Mouse (Mus musculus) MN1 (cell line): Measurements from ENCODE around the gene Pank3.

ENCODE experiments used
- DNase-seq: peaks from one replicate; pipeline ENCODE4 v3.0.0-alpha.2; 2016; ENCODE audit warnings: low spot score

The Pank3 gene

GRCm38 (mm10) chr11:35769188-35769745 lies at the start of gene Pank3:
Gene Pank3, plus strand, starts transcription at chr11:35769484.
- DNase-seq: peak; percentile 100

DNA sequence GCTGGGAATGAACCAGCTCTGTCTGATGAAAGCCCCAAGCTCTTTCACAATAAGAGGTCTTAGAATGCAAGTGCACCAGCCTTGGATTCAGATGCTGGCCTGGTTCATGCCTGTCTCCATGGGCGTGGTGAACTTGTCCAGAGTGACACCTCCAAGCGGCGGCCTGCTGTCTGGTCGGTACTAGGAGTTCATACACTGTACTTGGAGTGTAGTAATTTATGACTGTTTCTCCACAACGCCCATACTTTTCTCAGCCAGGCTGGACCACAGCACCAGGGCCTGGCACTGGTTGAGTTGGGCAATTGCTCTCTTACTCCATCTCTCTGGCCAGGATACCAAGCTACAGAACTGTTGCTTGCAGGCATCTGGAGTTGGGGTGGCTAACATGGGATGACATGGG lies 45.4 kb upstream of the Pank3 start:
- DNase-seq: no peak

- no peak for DNase-seq
Measured at GRCm38 (mm10) chr11:35726341-35726846, 42.9 kb upstream of the Pank3 start.

DNA sequence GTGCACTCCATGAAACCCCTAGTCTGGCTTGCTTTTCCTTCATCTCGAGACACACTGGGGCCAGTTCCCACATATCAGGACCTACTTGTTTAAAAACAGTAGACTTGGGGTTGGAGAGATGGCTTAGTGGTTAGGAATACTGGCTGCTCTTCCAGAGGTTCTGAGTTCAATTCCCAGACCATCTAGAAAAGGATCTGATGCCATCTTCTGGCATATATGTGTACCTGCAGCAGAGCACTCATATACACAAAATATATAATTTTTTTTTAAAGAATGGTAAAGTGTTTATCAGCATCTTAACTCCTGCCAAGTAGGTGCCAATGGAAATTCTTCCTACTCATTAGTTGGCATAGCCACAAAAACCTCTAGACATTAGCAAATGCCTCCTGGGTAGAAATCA lies 41.1 kb upstream of the Pank3 start:
- DNase-seq: no peak

DNA sequence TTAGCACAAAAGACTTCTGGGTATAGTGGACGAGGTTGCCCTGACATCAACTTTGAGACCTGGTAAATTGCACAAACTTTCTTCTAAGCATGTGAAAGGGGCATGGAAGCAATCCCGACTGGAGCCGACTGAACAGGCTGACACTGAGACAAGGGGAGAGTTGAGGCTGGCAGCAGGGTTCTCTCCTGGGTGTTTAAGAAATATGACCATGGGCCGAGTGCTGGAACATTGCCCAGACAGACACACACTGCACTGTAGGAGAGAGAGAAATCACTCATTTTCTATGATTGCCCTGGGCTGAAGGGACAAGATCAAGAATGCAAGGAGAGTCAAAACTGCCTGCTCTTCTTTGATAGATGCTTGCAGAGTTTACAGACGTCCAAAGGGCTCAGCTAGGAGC lies 40.1 kb upstream of the Pank3 start:
- DNase-seq: peak; percentile 79

- no peak for DNase-seq
Measured at GRCm38 (mm10) chr11:35732366-35732765, 36.9 kb upstream of the Pank3 start.

GRCm38 (mm10) chr11:35736817-35737216 lies 32.5 kb upstream of the Pank3 start:
- no peak for DNase-seq

- DNase-seq: no peak
Measured at GRCm38 (mm10) chr11:35737262-35737661, 32.0 kb upstream of the Pank3 start.

DNA sequence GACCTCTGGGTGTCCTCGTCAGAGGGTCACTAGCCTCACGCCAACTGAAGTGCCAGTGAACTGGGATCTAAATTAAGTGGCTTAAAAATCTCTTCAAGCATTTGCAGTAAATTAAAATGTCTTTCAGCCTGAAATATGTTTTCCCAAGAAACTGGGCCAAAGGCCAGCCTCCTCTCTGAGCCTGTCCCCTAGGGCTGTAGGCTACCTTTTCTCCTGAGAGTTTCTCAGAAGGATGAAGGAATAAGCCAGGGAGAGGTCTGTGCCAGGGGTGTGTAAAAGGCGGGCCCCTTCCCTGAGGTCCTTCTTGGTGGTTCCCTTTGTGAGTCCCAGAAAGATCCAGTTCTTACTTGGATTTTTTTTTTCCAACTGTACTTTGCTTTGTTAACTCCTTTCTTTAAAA lies 31.2 kb upstream of the Pank3 start:
- no peak for DNase-seq

GRCm38 (mm10) chr11:35743586-35743985 lies 25.7 kb upstream of the Pank3 start:
- no peak for DNase-seq

GRCm38 (mm10) chr11:35744571-35744970 lies 24.7 kb upstream of the Pank3 start:
- no peak for DNase-seq

GRCm38 (mm10) chr11:35750578-35750977 lies 18.7 kb upstream of the Pank3 start:
- peak; percentile 59 for DNase-seq

DNA sequence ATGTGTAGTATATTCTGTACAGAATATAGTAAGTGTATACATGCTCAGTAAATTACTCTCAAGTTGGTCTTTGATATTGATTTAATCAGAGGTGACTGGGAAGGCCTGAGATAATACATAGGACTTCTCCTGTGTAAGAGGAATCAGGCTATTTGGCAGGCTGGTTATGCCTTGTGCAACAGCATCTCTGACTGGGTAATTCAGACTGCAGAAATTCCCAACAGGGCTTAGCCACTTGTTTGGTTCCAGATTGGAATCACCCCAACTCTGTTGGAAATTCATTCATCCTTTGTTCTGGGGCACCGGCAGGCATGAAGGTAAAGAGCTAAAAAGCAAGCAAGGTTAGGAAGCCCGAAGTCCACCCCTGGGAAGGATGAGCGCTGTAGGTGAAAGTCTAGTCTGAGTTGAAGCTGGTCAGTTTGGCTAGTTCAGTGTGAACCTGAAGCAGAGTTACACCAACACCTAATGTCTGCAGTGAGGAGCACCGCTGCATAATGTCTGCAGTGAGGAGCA lies 14.3 kb upstream of the Pank3 start:
- no peak for DNase-seq

- no peak for DNase-seq
Measured at GRCm38 (mm10) chr11:35755546-35755945, 13.7 kb upstream of the Pank3 start.

- no peak for DNase-seq
Measured at GRCm38 (mm10) chr11:35756411-35757303, 12.6 kb upstream of the Pank3 start.

DNA sequence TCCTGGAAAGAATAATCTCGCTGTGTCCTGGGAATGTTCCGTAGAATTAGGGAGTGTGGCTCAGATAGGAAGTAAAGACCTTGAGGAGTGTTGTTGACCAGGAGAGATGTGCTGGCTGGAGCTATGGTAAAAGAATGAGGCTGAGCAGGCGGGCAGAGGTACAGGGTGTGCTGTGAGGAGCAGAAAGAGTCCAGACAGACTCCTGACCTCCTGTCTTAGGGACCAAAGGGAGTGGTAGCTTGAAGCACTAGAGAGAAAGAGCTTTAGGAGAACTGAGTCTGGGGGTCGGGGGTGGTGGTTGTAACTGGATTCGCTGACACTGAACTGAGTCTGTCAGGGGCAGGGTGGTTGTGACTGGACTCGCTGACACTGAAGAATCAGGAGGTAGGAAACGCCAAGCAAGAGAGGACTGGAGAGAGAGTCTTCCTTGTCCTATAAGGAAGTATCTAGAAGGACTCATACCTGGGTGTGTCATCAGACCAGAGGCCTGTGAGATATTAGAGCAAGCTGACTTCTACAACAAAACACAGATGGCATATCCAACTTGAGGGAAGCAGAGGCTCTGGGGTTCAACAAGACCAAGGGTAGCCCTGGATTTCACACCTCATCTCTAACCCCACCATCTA lies 9.2 kb upstream of the Pank3 start:
- no peak for DNase-seq

DNA sequence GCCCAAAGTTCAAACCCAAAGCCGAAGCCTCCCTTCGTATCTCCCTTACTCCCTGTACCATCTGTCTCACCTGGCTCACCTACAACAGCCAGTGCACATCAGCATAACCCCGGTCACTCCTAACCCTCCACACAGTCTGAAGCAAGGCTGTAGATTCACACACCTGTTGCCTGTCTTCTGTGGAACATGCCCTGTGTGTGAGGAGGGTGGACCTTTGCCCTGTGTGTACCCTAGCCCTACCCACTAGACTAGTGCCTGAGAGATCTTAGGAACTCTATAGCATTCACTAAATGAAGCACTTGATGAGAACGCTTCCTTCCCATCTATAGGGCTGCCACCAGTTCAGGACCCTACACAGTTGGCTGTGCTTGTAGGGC lies 8.7 kb upstream of the Pank3 start:
- DNase-seq: no peak

DNA sequence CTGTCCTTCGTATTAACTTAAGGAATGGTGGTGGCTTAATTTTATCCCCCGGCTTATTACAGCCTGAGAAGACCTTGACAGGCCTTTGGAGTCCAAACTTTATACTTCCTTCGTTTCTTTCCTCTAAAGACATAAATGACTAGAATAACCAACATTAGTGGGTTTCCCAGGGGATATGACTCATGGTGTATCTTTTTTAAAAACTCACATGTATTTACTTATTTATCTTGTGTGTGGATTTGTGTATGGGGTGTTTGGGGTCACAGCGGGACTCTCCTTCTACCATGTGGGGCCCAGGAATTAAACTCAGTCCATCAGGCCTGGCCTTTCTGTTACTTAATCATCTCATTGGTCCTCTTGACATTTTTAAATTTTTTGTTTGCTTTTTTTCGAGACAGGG lies 2.4 kb upstream of the Pank3 start:
- no peak for DNase-seq

GRCm38 (mm10) chr11:35769746-35770437 lies 608 bp downstream of the Pank3 start:
- no peak for DNase-seq

- DNase-seq: no peak
Measured at GRCm38 (mm10) chr11:35770741-35771504, 1.6 kb downstream of the Pank3 start.

DNA sequence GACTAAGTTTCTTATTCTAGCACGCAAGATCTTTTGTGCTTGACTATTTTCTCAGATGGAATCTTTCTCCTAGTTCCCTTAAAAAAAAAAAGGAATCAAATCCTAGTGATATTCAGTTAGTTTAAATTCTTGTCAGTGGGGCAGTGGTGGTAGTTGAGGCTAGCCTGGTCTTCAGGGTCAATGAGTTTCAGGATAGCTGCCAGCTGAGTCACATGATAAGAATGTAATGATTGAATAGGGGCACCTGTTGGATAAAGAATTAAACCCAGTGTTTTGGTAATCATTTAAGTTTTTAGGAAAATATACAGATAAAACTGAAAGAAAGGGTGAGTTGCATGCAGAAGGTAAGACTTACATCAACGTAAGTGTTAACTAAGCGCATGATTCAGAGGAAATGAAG lies 6.3 kb downstream of the Pank3 start:
- no peak for DNase-seq
